Mouse (Mus musculus): ENCODE measurements around the gene Phf23. TPM values are rescaled to one million over a fixed set of nuclear protein-coding genes. Genes with fewer than 3 reads are reported as not detected.
"Not testable (repeated sequence)": the region's sequence is repeated elsewhere in the genome, so short reads cannot be mapped to it uniquely, and the experiment has no call there.

The Phf23 gene
- total RNA-seq (2017), result 40.9 and 59.2 TPM in 2 replicates

- peak; percentile 70 for ATAC-seq (replicated peaks; ENCODE audit: low read depth, poor library complexity, severe bottlenecking)
Measured at GRCm38 (mm10) chr11:69995391-69995960, at the start of gene Phf23. Phf23 (plus strand) TSS chr11:69995777.

- no peak for ATAC-seq (replicated peaks; ENCODE audit: low read depth, poor library complexity, severe bottlenecking)
Measured at GRCm38 (mm10) chr11:69945997-69946891, 49.3 kb upstream of the Phf23 start.

- ATAC-seq (replicated peaks; ENCODE audit: low read depth, poor library complexity, severe bottlenecking), result no peak
Measured at GRCm38 (mm10) chr11:69947337-69948065, 48.1 kb upstream of the Phf23 start.

GRCm38 (mm10) chr11:69948066-69948762 lies 47.4 kb upstream of the Phf23 start, which contains the start of gene Slc2a4:
Slc2a4 (minus strand) TSS chr11:69948188.
- ATAC-seq (replicated peaks; ENCODE audit: low read depth, poor library complexity, severe bottlenecking), result peak; percentile 91

- peak; percentile 75 for ATAC-seq (replicated peaks; ENCODE audit: low read depth, poor library complexity, severe bottlenecking)
Measured at GRCm38 (mm10) chr11:69948763-69949150, 46.8 kb upstream of the Phf23 start.

- no peak for ATAC-seq (replicated peaks; ENCODE audit: low read depth, poor library complexity, severe bottlenecking)
Measured at GRCm38 (mm10) chr11:69950807-69951459, 44.6 kb upstream of the Phf23 start.

GRCm38 (mm10) chr11:69952274-69952673 lies 43.3 kb upstream of the Phf23 start:
- no peak for ATAC-seq (replicated peaks; ENCODE audit: low read depth, poor library complexity, severe bottlenecking)

- no peak for ATAC-seq (replicated peaks; ENCODE audit: low read depth, poor library complexity, severe bottlenecking)
Measured at GRCm38 (mm10) chr11:69953267-69953915, 42.2 kb upstream of the Phf23 start.

- not testable (repeated sequence) for ATAC-seq (replicated peaks; ENCODE audit: low read depth, poor library complexity, severe bottlenecking)
Measured at GRCm38 (mm10) chr11:69955618-69956017, 40.0 kb upstream of the Phf23 start.

- no peak for ATAC-seq (replicated peaks; ENCODE audit: low read depth, poor library complexity, severe bottlenecking)
Measured at GRCm38 (mm10) chr11:69956218-69956617, 39.4 kb upstream of the Phf23 start.

- no peak for ATAC-seq (replicated peaks; ENCODE audit: low read depth, poor library complexity, severe bottlenecking)
Measured at GRCm38 (mm10) chr11:69960616-69961015, 35.0 kb upstream of the Phf23 start.

- ATAC-seq (replicated peaks; ENCODE audit: low read depth, poor library complexity, severe bottlenecking), result no peak
Measured at GRCm38 (mm10) chr11:69961841-69962240, 33.7 kb upstream of the Phf23 start.

GRCm38 (mm10) chr11:69964650-69965270 lies 30.8 kb upstream of the Phf23 start, which contains the start of gene Cldn7:
Cldn7 (plus strand) TSS chr11:69964779.
- no peak for ATAC-seq (replicated peaks; ENCODE audit: low read depth, poor library complexity, severe bottlenecking)

GRCm38 (mm10) chr11:69965271-69966005 lies 30.1 kb upstream of the Phf23 start:
- ATAC-seq (replicated peaks; ENCODE audit: low read depth, poor library complexity, severe bottlenecking), result no peak

- peak; percentile 46 for ATAC-seq (replicated peaks; ENCODE audit: low read depth, poor library complexity, severe bottlenecking)
Measured at GRCm38 (mm10) chr11:69966006-69966859, 29.3 kb upstream of the Phf23 start.

GRCm38 (mm10) chr11:69966860-69967517 lies 28.6 kb upstream of the Phf23 start:
- ATAC-seq (replicated peaks; ENCODE audit: low read depth, poor library complexity, severe bottlenecking), result no peak

GRCm38 (mm10) chr11:69968793-69969192 lies 26.8 kb upstream of the Phf23 start:
- ATAC-seq (replicated peaks; ENCODE audit: low read depth, poor library complexity, severe bottlenecking), result no peak

All from common myeloid progenitor, adult 5-6 weeks (primary cell).